9 mouse cellular contexts compared by ENCODE assay signal in the genomic region with DNA sequence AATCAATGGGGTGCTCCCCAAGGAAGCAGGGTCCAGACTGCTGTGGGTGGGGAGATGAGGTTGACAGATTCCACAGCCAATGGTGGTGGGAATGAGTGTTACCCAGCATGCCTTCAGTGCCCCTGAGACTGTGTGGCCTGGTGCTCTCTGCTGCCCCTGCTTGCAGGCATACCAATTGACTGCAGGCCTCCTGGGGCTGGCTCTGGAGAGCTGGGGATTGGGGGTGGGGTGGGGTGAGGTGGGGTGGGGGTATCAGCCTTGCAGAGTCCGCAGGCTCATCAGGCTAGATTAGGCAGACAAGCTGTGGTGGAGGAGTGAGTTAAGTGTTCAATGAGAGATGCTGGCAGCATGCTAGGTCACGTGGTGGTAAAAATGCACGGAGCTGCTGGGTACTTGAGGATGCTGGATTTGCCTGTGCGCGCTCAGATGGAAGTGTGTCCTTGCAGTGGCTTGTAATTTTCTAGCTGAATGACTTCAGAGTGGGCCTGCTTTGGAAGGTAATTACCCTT. TPM values are rescaled to one million over a fixed set of nuclear protein-coding genes. Genes with fewer than 3 reads are reported as not detected.
A peak's percentile ranks its signal among the peaks of the same experiment; 100 is the strongest.
DNase-seq lines count a peak whose midpoint lies in the region; ATAC-seq and TF ChIP-seq lines count a peak whose summit lies in the region.
"Had no signal": no experiment of that assay in that cellular context is flagged by ENCODE, and none has a peak within 500 bp of the region (broad histone marks: within the 10 kb centered on the region; RNA-seq: fewer than 3 reads in every experiment).

No protein-coding gene starts in this region.

- H3K9me3 ChIP-seq in CH12.LX (replicated peaks; ENCODE audit: low read length), result no peaks in the 10 kb centered on the region
- H3K9me3 ChIP-seq in forebrain, embryonic 15.5 days, result no peaks in the 10 kb centered on the region
- no peaks in the 10 kb centered on the region for H3K9me3 ChIP-seq in kidney, postnatal 0 days (replicated peaks; ENCODE audit: low read length)
- H3K9me3 ChIP-seq in stomach, postnatal 0 days (ENCODE audit: control insufficient read depth, low read length), result no peaks in the 10 kb centered on the region
- H3K9me3 ChIP-seq: limb, embryonic 15.5 days had no signal

- peak in 1 of 2 experiments; percentile 21; a peak in 1 of 4 replicates for TF ChIP-seq CTCF in CH12.LX (conservative IDR thresholded peaks at IDR 0.05 in 1 of 2, IDR thresholded peaks at IDR 0.05 in 1 of 2; ENCODE audit: low read depth in 2 of 2, low read length in 2 of 2)
- TF ChIP-seq CTCF in kidney, postnatal 0 days (IDR thresholded peaks at IDR 0.05; ENCODE audit: low read depth), result peak; percentile 38; the same call in 1 of the 2 replicates
- peak; percentile 46 for TF ChIP-seq CTCF in stomach, postnatal 0 days (IDR thresholded peaks at IDR 0.05; ENCODE audit: low read depth)
- TF ChIP-seq CTCF in thymus, adult 2 months (IDR thresholded peaks at IDR 0.05; ENCODE audit: borderline replicate concordance, control insufficient read depth, extremely low read depth, insufficient read depth, low read length, poor library complexity), result no peak

- no peak overlapping the region for H3K4me2 ChIP-seq in CH12.LX (ENCODE audit: insufficient read depth, low read depth, poor library complexity, severe bottlenecking)
- H3K4me2 ChIP-seq in forebrain, embryonic 15.5 days (replicated peaks), result no peak overlapping the region
- no peak overlapping the region for H3K4me2 ChIP-seq in kidney, postnatal 0 days (ENCODE audit: low read length)
- H3K4me2 ChIP-seq in stomach, postnatal 0 days (replicated peaks; ENCODE audit: low read depth), result no peak overlapping the region
- H3K4me2 ChIP-seq: limb, embryonic 15.5 days had no signal

- dilution Hi-C loops in CH12.LX (cut with MboI; ENCODE audit: extremely low pct_ligation_motif_present, extremely low pct_unique_long_range_greater_than_20kb, low sequenced_read_pairs), result no loop called here

- H3K36me3 ChIP-seq in CH12.LX (replicated peaks in 1 of 2; ENCODE audit: control insufficient read depth in 1 of 2, insufficient read depth in 1 of 2, low read length in 1 of 2), result peaks cover 33 to 84% of the 10 kb centered on the region in 2 experiments
- no peaks in the 10 kb centered on the region for H3K36me3 ChIP-seq in forebrain, embryonic 15.5 days
- H3K36me3 ChIP-seq in kidney, postnatal 0 days (ENCODE audit: insufficient read depth, low read length), result no peaks in the 10 kb centered on the region
- no peaks in the 10 kb centered on the region for H3K36me3 ChIP-seq in stomach, postnatal 0 days (ENCODE audit: control insufficient read depth, insufficient read depth, low read length)
- no peaks in the 10 kb centered on the region for H3K36me3 ChIP-seq in thymus, adult 2 months (ENCODE audit: control insufficient read depth, insufficient read depth, low read length)
- H3K36me3 ChIP-seq: limb, embryonic 15.5 days had no signal

- H3K79me2 ChIP-seq in CH12.LX (replicated peaks; ENCODE audit: control insufficient read depth, extremely low read depth, insufficient read depth, poor library complexity, severe bottlenecking), result peaks cover 73% of the 10 kb centered on the region

- H3K9ac ChIP-seq in CH12.LX (ENCODE audit: insufficient read depth, low read depth), result no peak overlapping the region
- no peak overlapping the region for H3K9ac ChIP-seq in forebrain, embryonic 15.5 days (replicated peaks)
- H3K9ac ChIP-seq in kidney, postnatal 0 days (ENCODE audit: low read depth, low read length), result no peak overlapping the region
- H3K9ac ChIP-seq in stomach, postnatal 0 days (ENCODE audit: low read length), result no peak overlapping the region; the same call in 1 of the 2 replicates
- H3K9ac ChIP-seq: limb, embryonic 15.5 days had no signal

- TF ChIP-seq RAD21 in CH12.LX (IDR thresholded peaks at IDR 0.05; ENCODE audit: low read depth, low read length), result no peak

- no peak for DNase-seq in frontal cortex, postnatal 25 days (ENCODE audit: low spot score in 2 of 2)
- DNase-seq in CH12.LX (ENCODE audit: extremely low read depth), result no peak
- DNase-seq in kidney, postnatal 0 days (ENCODE audit: low spot score), result no peak
- DNase-seq in stomach, postnatal 0 days (ENCODE audit: low spot score), result no peak
- DNase-seq in frontal cortex, postnatal 14 days (ENCODE audit: low spot score in 2 of 2), result no peak
- DNase-seq in thymus, adult 2 months, result no peak

- in situ Hi-C loops in CH12.LX (cut with MboI; ENCODE audit: low pct_ligation_motif_present, low pct_unique_long_range_greater_than_20kb, low sequenced_read_pairs), result no loop called here

- WGBS in forebrain, embryonic 15.5 days, result 12% methylated on average over 5 of the region's 5 CpGs
- 50% methylated on average over 5 of the region's 5 CpGs for WGBS in kidney, postnatal 0 days
- 59% methylated on average over 5 of the region's 5 CpGs for WGBS in stomach, postnatal 0 days
- 93% methylated on average over 5 of the region's 5 CpGs for WGBS in thymus, adult 2 months

- peak; percentile 70 for ATAC-seq in frontal cortex, adult (ENCODE audit: low TSS enrichment)
- peak; percentile 89 for ATAC-seq in forebrain, embryonic 15.5 days (replicated peaks)
- ATAC-seq in kidney, postnatal 0 days (replicated peaks; ENCODE audit: low FRiP score, low read depth), result 0 out of 2 replicates have a peak, but pooled peaks have one; percentile 24
- no peak for ATAC-seq in stomach, postnatal 0 days (ENCODE audit: low FRiP score, low TSS enrichment)

- no peak overlapping the region for H3K4me3 ChIP-seq in CH12.LX (replicated peaks in 1 of 3; ENCODE audit: low read depth in 2 of 3, low read length in 2 of 3, poor library complexity in 1 of 3)
- no peak overlapping the region for H3K4me3 ChIP-seq in forebrain, embryonic 15.5 days
- H3K4me3 ChIP-seq in kidney, postnatal 0 days (replicated peaks; ENCODE audit: low read depth, low read length), result no peak overlapping the region
- H3K4me3 ChIP-seq in stomach, postnatal 0 days (ENCODE audit: low read depth, low read length), result no peak overlapping the region
- no peak overlapping the region for H3K4me3 ChIP-seq in thymus, adult 2 months (ENCODE audit: control insufficient read depth, insufficient read depth, low read length)
- H3K4me3 ChIP-seq: limb, embryonic 15.5 days had no signal

- no peak overlapping the region for H3K27ac ChIP-seq in CH12.LX (ENCODE audit: insufficient read depth, low read depth)
- H3K27ac ChIP-seq in forebrain, embryonic 15.5 days (replicated peaks), result peak overlapping the region; percentile 44
- 0 out of 2 replicates have a peak overlapping the region, but pooled peaks have one; percentile 25 for H3K27ac ChIP-seq in kidney, postnatal 0 days
- H3K27ac ChIP-seq in stomach, postnatal 0 days (replicated peaks), result 0 out of 2 replicates have a peak overlapping the region, but pooled peaks have one; percentile 35
- H3K27ac ChIP-seq in thymus, adult 2 months (ENCODE audit: control insufficient read depth, insufficient read depth, low read length), result no peak overlapping the region
- H3K27ac ChIP-seq: limb, embryonic 15.5 days had no signal

- no peaks in the 10 kb centered on the region for H3K27me3 ChIP-seq in CH12.LX (replicated peaks)
- H3K27me3 ChIP-seq in forebrain, embryonic 15.5 days, result no peaks in the 10 kb centered on the region
- H3K27me3 ChIP-seq in kidney, postnatal 0 days (ENCODE audit: insufficient read depth, low read length), result no peaks in the 10 kb centered on the region
- H3K27me3 ChIP-seq in stomach, postnatal 0 days (ENCODE audit: control insufficient read depth, insufficient read depth, low read length), result no peaks in the 10 kb centered on the region
- H3K27me3 ChIP-seq in thymus, adult 2 months (ENCODE audit: control insufficient read depth, insufficient read depth, low read length), result no peaks in the 10 kb centered on the region
- H3K27me3 ChIP-seq: limb, embryonic 15.5 days had no signal

- no peak for TF ChIP-seq POLR2A in CH12.LX (IDR thresholded peaks at IDR 0.05; ENCODE audit: low read depth, low read length)
- no peak for TF ChIP-seq POLR2A in thymus, adult 2 months (IDR thresholded peaks at IDR 0.05; ENCODE audit: control insufficient read depth, extremely low read depth, insufficient read depth, low read length, poor library complexity)

- TF ChIP-seq EP300 in CH12.LX (IDR thresholded peaks at IDR 0.05; ENCODE audit: low read length), result no peak
- TF ChIP-seq EP300 in stomach, postnatal 0 days (optimal IDR thresholded peaks at IDR 0.05), result no peak

- peaks cover 34 to 95% of the 10 kb centered on the region in 2 experiments for H3K4me1 ChIP-seq in CH12.LX (ENCODE audit: control insufficient read depth in 1 of 2, insufficient read depth in 2 of 2)
- H3K4me1 ChIP-seq in forebrain, embryonic 15.5 days, result peaks cover 15% of the 10 kb centered on the region
- 0 out of 2 replicates have a peak, but pooled peaks cover 5% of the 10 kb centered on the region for H3K4me1 ChIP-seq in kidney, postnatal 0 days (replicated peaks; ENCODE audit: insufficient read depth, low read length)
- peaks cover 3% of the 10 kb centered on the region; the same call in 1 of the 2 replicates for H3K4me1 ChIP-seq in stomach, postnatal 0 days (replicated peaks; ENCODE audit: control insufficient read depth, insufficient read depth)
- H3K4me1 ChIP-seq in thymus, adult 2 months (replicated peaks; ENCODE audit: control insufficient read depth, insufficient read depth, low read length), result peaks cover 12% of the 10 kb centered on the region

TF ChIP-seq in CH12.LX, 34 proteins besides CTCF, POLR2A, EP300 and RAD21:
- TF ChIP-seq JUND (conservative IDR thresholded peaks at IDR 0.05; ENCODE audit: low read depth, low read length) (no peak), SMC3 (IDR thresholded peaks at IDR 0.05; ENCODE audit: low read depth, low read length) (peak; percentile 6; the same call in 1 of the 2 replicates)
TF ChIP-seq in CH12.LX: peak in this region for 1.

RNA-seq across cellular contexts. Expression of a gene that starts 28.6 kb away (rescaled TPM):
- total RNA-seq in CH12.LX (2012; rRNA removed) (81.1 and 95.6 TPM in 2 replicates), CH12.LX (2014; rRNA removed) (57.7 and 60.8 TPM in 2 replicates)
- 66.6 and 76.5 TPM in 2 replicates for polyA plus RNA-seq in CH12.LX (2012; ENCODE audit: insufficient read length, low read depth)
- 24.9 and 25.0 TPM in 2 replicates for polyA plus RNA-seq in forebrain, embryonic 15.5 days (2015; fragmentation: Nextera tagmentation; extraction: Ambion mirVana)
- 43.6 and 51.4 TPM in 2 replicates for polyA plus RNA-seq in kidney, postnatal 0 days (2015; fragmentation: Nextera tagmentation; extraction: Ambion mirVana)
- polyA plus RNA-seq in stomach, postnatal 0 days (2015; fragmentation: Nextera tagmentation; extraction: Ambion mirVana), result 117 and 127 TPM in 2 replicates
- 60.3 and 61.4 TPM in 2 replicates for polyA plus RNA-seq in thymus, adult 2 months (2012; rRNA removed)

Comparison
In these comparisons a context has a peak if more than half of its experiments do, and no peak if none do; other contexts are left out.
1. H3K27ac ChIP-seq: peak in forebrain, embryonic 15.5 days (single experiment), kidney, postnatal 0 days (single experiment) and stomach, postnatal 0 days (single experiment); none in CH12.LX (single experiment) and thymus, adult 2 months (single experiment).